Mouse (Mus musculus) thymus, adult 2 months (tissue): ENCODE results near the gene Ccdc33.

Experiments used
- CTCF ChIP-seq: fragments of 200-500 bp; IDR thresholded peaks from 2 replicates; pipeline ENCODE4 v1.5.1; 2012; ENCODE audit warnings: mild to moderate bottlenecking, control low read depth, low read length, moderate library complexity, borderline replicate concordance; ENCODE audit not compliant: control insufficient read depth, poor library complexity, insufficient read depth; ENCODE audit errors: extremely low read depth
- POLR2A ChIP-seq: fragments of 200-500 bp; IDR thresholded peaks from 2 replicates; pipeline ENCODE4 v1.6.1; 2012; ENCODE audit warnings: mild to moderate bottlenecking, low read length, control low read depth, moderate library complexity; ENCODE audit not compliant: control insufficient read depth, poor library complexity, insufficient read depth; ENCODE audit errors: extremely low read depth

- no peak for TF ChIP-seq CTCF
- no peak for TF ChIP-seq POLR2A
These were observed 75.1 kb downstream of the Ccdc33 start for GRCm38 (mm10) chr9:58043496-58044017.
